Comparison of ENCODE assay signal across 8 mouse cellular contexts in genomic region chr14:25695059-25695458, GRCm38 (mm10). TPM values are rescaled to one million over a fixed set of nuclear protein-coding genes. Genes with fewer than 3 reads are reported as not detected.
DNase-seq lines count a peak whose midpoint lies in the region; ATAC-seq and TF ChIP-seq lines count a peak whose summit lies in the region.

No protein-coding gene starts in this region.

- DNase-seq in gastrocnemius, adult 2 months: no peak
- no peak for DNase-seq in gastrocnemius, adult 8-10 months (ENCODE audit: low spot score in 2 of 2)
- DNase-seq in CH12.LX (ENCODE audit: extremely low read depth): no peak
- no peak for DNase-seq in right cerebral cortex, postnatal 14 days
- no peak for DNase-seq in ovary, adult 18-20 months (ENCODE audit: low spot score)
- DNase-seq in left cerebral cortex, postnatal 4 days: no peak

- peak overlapping the region; percentile 75 for H3K9ac ChIP-seq in CH12.LX (ENCODE audit: insufficient read depth, low read depth)
- peak overlapping the region; percentile 92 for H3K9ac ChIP-seq in forebrain, embryonic 15.5 days (replicated peaks)
- H3K9ac ChIP-seq in liver, embryonic 15.5 days: peak overlapping the region; percentile 74; the same call in 1 of the 2 replicates

- dilution Hi-C loops in CH12.LX (cut with MboI; ENCODE audit: extremely low pct_ligation_motif_present, extremely low pct_unique_long_range_greater_than_20kb, low sequenced_read_pairs): no loop called here

- H3K4me3 ChIP-seq in gastrocnemius, adult 2 months: peak overlapping the region; percentile 93
- peak overlapping the region; percentile 87 to 94 (median 90) for H3K4me3 ChIP-seq in CH12.LX (replicated peaks in 1 of 3; ENCODE audit: low read depth in 2 of 3, low read length in 2 of 3, poor library complexity in 1 of 3)
- H3K4me3 ChIP-seq in forebrain, embryonic 15.5 days: peak overlapping the region; percentile 96
- peak overlapping the region; percentile 83 for H3K4me3 ChIP-seq in liver, embryonic 15.5 days (replicated peaks)

- H3K79me2 ChIP-seq in CH12.LX (replicated peaks; ENCODE audit: control insufficient read depth, extremely low read depth, insufficient read depth, poor library complexity, severe bottlenecking): peaks cover 13% of the 10 kb centered on the region; the same call in 1 of the 2 replicates

- H3K9me3 ChIP-seq in CH12.LX (replicated peaks; ENCODE audit: low read length): no peaks in the 10 kb centered on the region
- no peaks in the 10 kb centered on the region for H3K9me3 ChIP-seq in forebrain, embryonic 15.5 days
- no peaks in the 10 kb centered on the region for H3K9me3 ChIP-seq in liver, embryonic 15.5 days (replicated peaks)

- TF ChIP-seq POLR2A in CH12.LX (IDR thresholded peaks at IDR 0.05; ENCODE audit: low read depth, low read length): no peak

- no peak for TF ChIP-seq RAD21 in CH12.LX (IDR thresholded peaks at IDR 0.05; ENCODE audit: low read depth, low read length)

- in situ Hi-C loops in CH12.LX (cut with MboI; ENCODE audit: low pct_ligation_motif_present, low pct_unique_long_range_greater_than_20kb, low sequenced_read_pairs): loop anchor here (25.0 kb wide), 1 partner anchor 583 kb away; no protein-coding TSS in a partner anchor

- peak overlapping the region; percentile 90 for H3K27ac ChIP-seq in gastrocnemius, adult 2 months
- H3K27ac ChIP-seq in CH12.LX (ENCODE audit: insufficient read depth, low read depth): no peak overlapping the region
- H3K27ac ChIP-seq in forebrain, embryonic 15.5 days (replicated peaks): no peak overlapping the region
- 0 out of 2 replicates have a peak overlapping the region, but pooled peaks have one; percentile 38 for H3K27ac ChIP-seq in liver, embryonic 15.5 days (replicated peaks)

- no peaks in the 10 kb centered on the region for H3K27me3 ChIP-seq in CH12.LX (replicated peaks)
- H3K27me3 ChIP-seq in forebrain, embryonic 15.5 days: no peaks in the 10 kb centered on the region
- H3K27me3 ChIP-seq in liver, embryonic 15.5 days: no peaks in the 10 kb centered on the region

- H3K36me3 ChIP-seq in CH12.LX (replicated peaks in 1 of 2; ENCODE audit: control insufficient read depth in 1 of 2, insufficient read depth in 1 of 2, low read length in 1 of 2): peaks cover 35 to 47% of the 10 kb centered on the region in 2 experiments
- H3K36me3 ChIP-seq in forebrain, embryonic 15.5 days: peaks cover 20% of the 10 kb centered on the region
- H3K36me3 ChIP-seq in liver, embryonic 15.5 days (replicated peaks): peaks cover 26% of the 10 kb centered on the region

- peak overlapping the region; percentile 71 for H3K4me2 ChIP-seq in CH12.LX (ENCODE audit: insufficient read depth, low read depth, poor library complexity, severe bottlenecking)
- H3K4me2 ChIP-seq in forebrain, embryonic 15.5 days (replicated peaks): peak overlapping the region; percentile 96
- H3K4me2 ChIP-seq in liver, embryonic 15.5 days: peak overlapping the region; percentile 98

- intact Hi-C loops in gastrocnemius, adult 2 months (cut with DNase I): no loop called here
- intact Hi-C loops in left cerebral cortex, postnatal 4 days (cut with DNase I): loop anchor here (10.0 kb wide), 1 partner anchor 1200 kb away; no protein-coding TSS in a partner anchor

- WGBS in forebrain, embryonic 15.5 days: 74% methylated on average over 6 of the region's 6 CpGs
- 4% methylated on average over 6 of the region's 6 CpGs for WGBS in liver, embryonic 15.5 days (ENCODE audit: insufficient replicate concordance)

- no peak for TF ChIP-seq EP300 in CH12.LX (IDR thresholded peaks at IDR 0.05; ENCODE audit: low read length)

- no peak for ATAC-seq in forebrain, embryonic 15.5 days (replicated peaks)
- no peak for ATAC-seq in liver, embryonic 15.5 days (ENCODE audit: insufficient read depth)

- no peak for TF ChIP-seq CTCF in gastrocnemius, adult 2 months (IDR thresholded peaks at IDR 0.05)
- TF ChIP-seq CTCF in CH12.LX (conservative IDR thresholded peaks at IDR 0.05 in 1 of 2, IDR thresholded peaks at IDR 0.05 in 1 of 2; ENCODE audit: low read depth in 2 of 2, low read length in 2 of 2): no peak

- peaks cover 13 to 23% of the 10 kb centered on the region in 2 experiments for H3K4me1 ChIP-seq in CH12.LX (ENCODE audit: control insufficient read depth in 1 of 2, insufficient read depth in 2 of 2)
- peaks cover 22% of the 10 kb centered on the region for H3K4me1 ChIP-seq in forebrain, embryonic 15.5 days
- H3K4me1 ChIP-seq in liver, embryonic 15.5 days (replicated peaks): peaks cover 30% of the 10 kb centered on the region

TF ChIP-seq in CH12.LX, 34 proteins besides CTCF, POLR2A, EP300 and RAD21:
- 0 out of 2 replicates have a peak, but pooled peaks have one; percentile 35 for TF ChIP-seq ELF1 (IDR thresholded peaks at IDR 0.05; ENCODE audit: low read depth, low read length)
- TF ChIP-seq USF1 (IDR thresholded peaks at IDR 0.05; ENCODE audit: low read depth, low read length): no peak
- no peak for TF ChIP-seq MAX (IDR thresholded peaks at IDR 0.05; ENCODE audit: low read length)

RNA-seq across cellular contexts. Expression of gene Ppif, which starts 1.1 kb away (rescaled TPM):
- 10 to 100 TPM; 26.0 to 43.4 TPM for total RNA-seq in gastrocnemius, adult 2 months (2021)
- total RNA-seq in gastrocnemius, adult 8-10 months (2022): 10 to 100 TPM; 22.9 to 29.3 (median 28.8) TPM
- total RNA-seq in CH12.LX (2012; rRNA removed) (29.1 and 38.3 TPM in 2 replicates), CH12.LX (2014; rRNA removed) (50.3 and 52.9 TPM in 2 replicates)
- polyA plus RNA-seq in CH12.LX (2012; ENCODE audit: insufficient read length, low read depth): 99.3 and 106 TPM in 2 replicates
- polyA plus RNA-seq in forebrain, embryonic 15.5 days (2015; fragmentation: Nextera tagmentation; extraction: Ambion mirVana): 21.5 and 24.3 TPM in 2 replicates
- polyA plus RNA-seq in liver, embryonic 15.5 days (2015; fragmentation: Nextera tagmentation; extraction: Ambion mirVana): 26.4 and 26.8 TPM in 2 replicates
- total RNA-seq in left cerebral cortex, postnatal 4 days (2021): 10 to 100 TPM; 19.9 to 20.8 TPM

Comparison
In these comparisons a context has a peak if more than half of its experiments do, and no peak if none do; other contexts are left out.
1. H3K27ac ChIP-seq: peak in gastrocnemius, adult 2 months (single experiment) and liver, embryonic 15.5 days (single experiment); none in CH12.LX (single experiment) and forebrain, embryonic 15.5 days (single experiment).
2. Peak in every context shown above with its lines, with median percentiles within 50 percentile points of each other: H3K4me3 ChIP-seq, H3K4me2 ChIP-seq and H3K9ac ChIP-seq.